Mouse (Mus musculus): ENCODE measurements at regions not wholly inside any gene's neighbourhood (a gene's known extent, or its start where the extent isn't known, plus 50 kb on each side); places are given as distances from the start of the nearest gene placed in this dataset.

DNA sequence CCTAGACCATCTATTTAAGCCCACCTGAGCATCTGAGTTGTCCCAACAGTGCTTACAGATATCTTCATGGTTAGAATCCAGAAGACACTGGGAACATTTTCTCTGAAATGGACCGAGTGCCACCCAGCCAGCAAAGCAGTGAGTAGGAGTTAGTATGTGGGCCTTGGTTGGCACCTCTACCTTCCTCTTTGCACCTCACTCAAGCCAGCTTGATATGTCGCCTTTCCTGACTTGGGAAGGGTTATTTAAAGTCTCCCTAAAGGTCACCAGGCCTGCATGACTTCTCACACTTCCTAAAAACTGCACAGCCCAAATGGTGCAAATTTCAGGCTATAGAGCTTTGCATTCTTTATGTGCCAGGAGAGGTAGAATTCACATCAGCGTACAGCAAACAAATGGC is 262.0 kb downstream of the Rnf152 start:
- Histone ChIP-seq H3K36me3 (ENCODE audit: control insufficient read depth in 1 of 2, insufficient read depth in 2 of 2, low read length in 2 of 2) (no peaks in the 10 kb centered on the region), H3K9me3 (replicated peaks; ENCODE audit: insufficient read depth, low read length) (no peaks in the 10 kb centered on the region), H3K27ac (ENCODE audit: control insufficient read depth, low read depth, low read length) (no peak overlapping the region), H3K27me3 (ENCODE audit: control insufficient read depth in 1 of 2, insufficient read depth in 2 of 2, low read length in 2 of 2) (no peaks in the 10 kb centered on the region), H3K9ac (ENCODE audit: control insufficient read depth, low read depth, low read length, poor library complexity, severe bottlenecking) (no peak overlapping the region), H3K4me1 (ENCODE audit: control insufficient read depth in 1 of 2, insufficient read depth in 2 of 2, low read length in 2 of 2) (no peaks in the 10 kb centered on the region), H3K79me2 (ENCODE audit: control insufficient read depth, insufficient read depth, low read length, poor library complexity) (no peaks in the 10 kb centered on the region), H3K4me3 (ENCODE audit: control insufficient read depth in 1 of 2, insufficient read depth in 1 of 2, low read depth in 2 of 2, low read length in 2 of 2) (no peak overlapping the region)
- no peak for TF ChIP-seq UBTF (IDR thresholded peaks at IDR 0.05; ENCODE audit: borderline replicate concordance, insufficient read depth, low read depth, low read length)
- no peak for DNase-seq (ENCODE audit: low read depth, low spot score)

DNA sequence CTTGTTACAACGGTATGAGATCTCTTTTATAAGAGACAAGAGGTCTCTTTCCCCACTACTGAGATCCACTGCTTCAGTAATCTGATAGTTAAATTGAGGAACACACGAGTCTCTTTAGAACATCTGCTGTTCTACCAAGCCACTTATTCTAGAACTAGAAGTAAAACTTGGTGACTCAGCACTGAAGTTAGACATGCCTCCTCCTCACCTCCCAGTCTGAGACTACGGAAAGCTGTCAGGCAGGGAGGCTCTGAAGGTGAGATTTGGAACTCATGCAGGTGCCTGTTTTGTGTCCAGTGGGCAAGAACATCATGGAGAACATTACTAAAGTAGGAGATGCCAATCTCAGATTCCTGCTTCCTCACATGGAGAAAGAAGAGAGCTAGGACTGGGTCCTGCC is 262.6 kb downstream of the Rnf152 start:
- Histone ChIP-seq H3K36me3 (ENCODE audit: control insufficient read depth in 1 of 2, insufficient read depth in 2 of 2, low read length in 2 of 2) (no peaks in the 10 kb centered on the region), H3K27ac (ENCODE audit: control insufficient read depth, low read depth, low read length) (no peak overlapping the region), H3K4me3 (ENCODE audit: control insufficient read depth in 1 of 2, insufficient read depth in 1 of 2, low read depth in 2 of 2, low read length in 2 of 2) (no peak overlapping the region), H3K79me2 (ENCODE audit: control insufficient read depth, insufficient read depth, low read length, poor library complexity) (no peaks in the 10 kb centered on the region), H3K9me3 (replicated peaks; ENCODE audit: insufficient read depth, low read length) (no peaks in the 10 kb centered on the region), H3K9ac (ENCODE audit: control insufficient read depth, low read depth, low read length, poor library complexity, severe bottlenecking) (no peak overlapping the region), H3K27me3 (ENCODE audit: control insufficient read depth in 1 of 2, insufficient read depth in 2 of 2, low read length in 2 of 2) (no peaks in the 10 kb centered on the region), H3K4me1 (ENCODE audit: control insufficient read depth in 1 of 2, insufficient read depth in 2 of 2, low read length in 2 of 2) (no peaks in the 10 kb centered on the region)
- no peak for DNase-seq (ENCODE audit: low read depth, low spot score)
- no peak for TF ChIP-seq TAL1 (IDR thresholded peaks at IDR 0.05; ENCODE audit: low read length)
- TF ChIP-seq TBP (IDR thresholded peaks at IDR 0.05; ENCODE audit: low read depth, low read length), result no peak
- no peak for TF ChIP-seq ZKSCAN1 (IDR thresholded peaks at IDR 0.05; ENCODE audit: low read depth, low read length)

DNA sequence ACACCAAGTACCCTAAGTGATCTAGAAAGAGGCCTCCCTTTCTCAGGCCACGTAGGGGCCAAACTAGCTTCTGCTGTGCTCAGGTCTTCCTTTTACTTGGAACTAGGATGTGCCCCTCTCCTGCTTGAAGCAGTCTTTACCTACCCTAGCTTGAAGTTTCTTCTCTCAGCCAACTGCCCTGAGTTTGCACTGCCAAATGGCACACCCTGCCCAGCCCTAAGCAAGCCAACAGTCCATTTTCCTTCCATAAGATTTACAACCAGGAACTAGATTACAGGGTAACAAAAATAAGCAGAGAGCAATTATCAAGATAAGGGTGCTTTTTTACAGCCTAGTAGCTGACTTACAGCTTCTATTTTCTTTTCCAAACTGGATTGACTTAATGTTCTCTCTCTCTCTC is 263.5 kb downstream of the Rnf152 start:
- Histone ChIP-seq H3K4me1 (ENCODE audit: control insufficient read depth in 1 of 2, insufficient read depth in 2 of 2, low read length in 2 of 2) (no peaks in the 10 kb centered on the region), H3K4me3 (ENCODE audit: control insufficient read depth in 1 of 2, insufficient read depth in 1 of 2, low read depth in 2 of 2, low read length in 2 of 2) (no peak overlapping the region), H3K27ac (ENCODE audit: control insufficient read depth, low read depth, low read length) (no peak overlapping the region), H3K9ac (ENCODE audit: control insufficient read depth, low read depth, low read length, poor library complexity, severe bottlenecking) (no peak overlapping the region), H3K36me3 (ENCODE audit: control insufficient read depth in 1 of 2, insufficient read depth in 2 of 2, low read length in 2 of 2) (no peaks in the 10 kb centered on the region), H3K27me3 (ENCODE audit: control insufficient read depth in 1 of 2, insufficient read depth in 2 of 2, low read length in 2 of 2) (no peaks in the 10 kb centered on the region; a peak in 1 of 4 replicates), H3K9me3 (replicated peaks; ENCODE audit: insufficient read depth, low read length) (no peaks in the 10 kb centered on the region), H3K79me2 (ENCODE audit: control insufficient read depth, insufficient read depth, low read length, poor library complexity) (no peaks in the 10 kb centered on the region)
- DNase-seq (ENCODE audit: low read depth, low spot score), result no peak
- no peak for TF ChIP-seq MYC (IDR thresholded peaks at IDR 0.05; ENCODE audit: low read depth, low read length)
- no peak for TF ChIP-seq MXI1 (IDR thresholded peaks at IDR 0.05; ENCODE audit: low read depth, low read length)
- TF ChIP-seq NELFE (IDR thresholded peaks at IDR 0.05; ENCODE audit: low read depth, low read length), result no peak
- TF ChIP-seq USF2 (IDR thresholded peaks at IDR 0.05; ENCODE audit: borderline replicate concordance in 1 of 2, insufficient read depth in 1 of 2, low read depth in 1 of 2, low read length in 2 of 2), result no peak
- no peak for TF ChIP-seq POLR2AphosphoS5 (IDR thresholded peaks at IDR 0.05; ENCODE audit: borderline replicate concordance, low read depth, low read length)
- no peak for TF ChIP-seq GABPA (IDR thresholded peaks at IDR 0.05; ENCODE audit: low read depth, low read length)
- no peak for TF ChIP-seq BHLHE40 (IDR thresholded peaks at IDR 0.05; ENCODE audit: borderline replicate concordance, low read depth, low read length)
- TF ChIP-seq MAX (IDR thresholded peaks at IDR 0.05; ENCODE audit: low read length), result no peak
- no peak for TF ChIP-seq JUND (IDR thresholded peaks at IDR 0.05; ENCODE audit: low read depth, low read length)
- no peak for TF ChIP-seq RCOR1 (IDR thresholded peaks at IDR 0.05; ENCODE audit: low read depth, low read length)
- no peak for TF ChIP-seq KAT2A (conservative IDR thresholded peaks at IDR 0.05; ENCODE audit: low read depth, low read length)
- no peak for TF ChIP-seq SIN3A (IDR thresholded peaks at IDR 0.05; ENCODE audit: low read length)
- no peak for TF ChIP-seq ZNF384 (IDR thresholded peaks at IDR 0.05; ENCODE audit: low read depth, low read length)
- no peak for TF ChIP-seq USF1 (IDR thresholded peaks at IDR 0.05; ENCODE audit: low read depth, low read length)
- TF ChIP-seq HCFC1 (IDR thresholded peaks at IDR 0.05; ENCODE audit: low read depth, low read length), result no peak
- TF ChIP-seq MAZ (IDR thresholded peaks at IDR 0.05; ENCODE audit: low read depth, low read length), result no peak
- TF ChIP-seq ZMIZ1 (IDR thresholded peaks at IDR 0.05; ENCODE audit: low read depth, low read length), result no peak
- no peak for TF ChIP-seq ELF1 (IDR thresholded peaks at IDR 0.05; ENCODE audit: low read depth, low read length)
- TF ChIP-seq MAFK (IDR thresholded peaks at IDR 0.05; ENCODE audit: borderline replicate concordance, low read depth, low read length), result no peak

Data from MEL (cell line).